Mouse (Mus musculus): ENCODE results near the gene Gas7.

DNA sequence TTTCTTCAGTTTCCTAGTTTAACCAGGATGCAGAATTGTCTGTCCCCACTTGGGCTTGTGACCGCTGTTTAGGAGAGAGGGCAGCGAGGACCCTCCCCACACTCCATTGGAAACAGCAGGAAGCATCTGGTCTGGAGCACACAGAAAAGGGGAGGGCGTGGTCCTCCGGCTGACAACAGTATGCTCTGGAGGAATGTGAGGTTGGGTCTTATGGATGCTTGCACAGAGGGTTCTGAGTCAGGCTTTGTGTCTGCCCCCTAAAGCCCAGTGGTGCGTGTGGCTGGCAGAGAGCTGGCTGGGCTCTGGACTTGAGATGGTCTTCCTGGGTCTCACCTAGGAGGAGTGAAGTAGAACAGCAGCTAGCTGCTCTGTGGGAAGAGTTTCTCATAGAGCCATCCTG is 19.4 kb downstream of the Gas7 start:
- no peak for TF ChIP-seq CTCF (IDR thresholded peaks at IDR 0.05; ENCODE audit: control insufficient read depth, insufficient read depth, insufficient replicate concordance, low read depth, low read length)
- TF ChIP-seq POLR2A (IDR thresholded peaks at IDR 0.05; ENCODE audit: control insufficient read depth, low read depth, low read length) = no peak
